ENCODE assay signal across 10 mouse cellular contexts in the genomic region with DNA sequence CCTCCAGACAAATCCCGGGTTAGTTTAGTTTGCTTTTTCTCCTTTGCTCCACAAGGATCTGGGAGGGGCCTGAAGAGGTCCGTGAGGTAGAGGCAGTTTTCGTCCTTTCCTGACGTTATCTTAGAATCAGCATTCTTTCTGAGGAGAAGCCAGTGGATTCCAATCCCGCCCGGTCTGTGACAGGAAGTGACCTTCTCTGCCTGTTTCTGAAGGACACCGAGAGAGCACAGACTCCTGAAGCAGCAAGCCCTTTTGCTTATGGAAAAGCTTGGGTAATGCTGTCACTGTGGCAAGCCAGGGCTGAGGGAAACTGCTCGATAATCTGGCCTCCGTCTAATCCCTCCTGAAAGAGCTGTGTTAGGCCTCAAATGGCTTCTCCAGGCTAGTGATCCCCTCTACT.
DNase-seq lines count a peak whose midpoint lies in the region; ATAC-seq and TF ChIP-seq lines count a peak whose summit lies in the region.
"Had no signal": no experiment of that assay in that cellular context is flagged by ENCODE, and none has a peak within 500 bp of the region (broad histone marks: within the 10 kb centered on the region; RNA-seq: fewer than 3 reads in every experiment).

No protein-coding gene starts in this region.

- ATAC-seq in heart, embryonic 11.5 days (replicated peaks; ENCODE audit: insufficient number of reproducible peaks, low FRiP score, low TSS enrichment): no peak
- no peak for ATAC-seq in kidney, postnatal 0 days (replicated peaks; ENCODE audit: low FRiP score, low read depth)
- no peak for ATAC-seq in hindbrain, postnatal 0 days
- no peak for ATAC-seq in intestine, embryonic 16.5 days
- ATAC-seq: forebrain, embryonic 15.5 days had no signal

- H3K9me3 ChIP-seq in heart, embryonic 11.5 days (replicated peaks; ENCODE audit: control insufficient read depth, low read length): no peaks in the 10 kb centered on the region
- no peaks in the 10 kb centered on the region for H3K9me3 ChIP-seq in kidney, postnatal 0 days (replicated peaks; ENCODE audit: low read length)
- no peaks in the 10 kb centered on the region for H3K9me3 ChIP-seq in hindbrain, postnatal 0 days (ENCODE audit: low read length)
- H3K9me3 ChIP-seq in intestine, embryonic 16.5 days (ENCODE audit: control insufficient read depth, low read length): no peaks in the 10 kb centered on the region
- H3K9me3 ChIP-seq: forebrain, embryonic 15.5 days; liver, embryonic 13.5 days had no signal

- H3K27me3 ChIP-seq in heart, embryonic 11.5 days (ENCODE audit: control insufficient read depth, insufficient read depth, low read length): no peaks in the 10 kb centered on the region
- H3K27me3 ChIP-seq in kidney, postnatal 0 days (ENCODE audit: insufficient read depth, low read length): no peaks in the 10 kb centered on the region
- H3K27me3 ChIP-seq in hindbrain, postnatal 0 days (ENCODE audit: insufficient read depth, low read length): no peaks in the 10 kb centered on the region
- H3K27me3 ChIP-seq in intestine, embryonic 16.5 days (replicated peaks; ENCODE audit: control insufficient read depth, insufficient read depth, low read length): no peaks in the 10 kb centered on the region
- H3K27me3 ChIP-seq: forebrain, embryonic 15.5 days; liver, embryonic 13.5 days had no signal

- WGBS in heart, embryonic 11.5 days (ENCODE audit: insufficient replicate concordance): 20% methylated on average over 9 of the region's 9 CpGs
- WGBS in kidney, postnatal 0 days: 26% methylated on average over 9 of the region's 9 CpGs
- 72% methylated on average over 9 of the region's 9 CpGs for WGBS in hindbrain, postnatal 0 days
- WGBS in intestine, embryonic 16.5 days: 39% methylated on average over 9 of the region's 9 CpGs

- 0 out of 2 replicates have a peak overlapping the region, but pooled peaks have one; percentile 46 for H3K9ac ChIP-seq in heart, embryonic 11.5 days (ENCODE audit: low read depth, low read length)
- no peak overlapping the region for H3K9ac ChIP-seq in kidney, postnatal 0 days (ENCODE audit: low read depth, low read length)
- H3K9ac ChIP-seq in hindbrain, postnatal 0 days (replicated peaks; ENCODE audit: low read length): no peak overlapping the region
- no peak overlapping the region for H3K9ac ChIP-seq in intestine, embryonic 16.5 days (ENCODE audit: low read depth, low read length)
- H3K9ac ChIP-seq: forebrain, embryonic 15.5 days; liver, embryonic 13.5 days had no signal

- TF ChIP-seq CTCF in gastrocnemius, adult 2 months (IDR thresholded peaks at IDR 0.05): no peak
- no peak for TF ChIP-seq CTCF in kidney, postnatal 0 days (IDR thresholded peaks at IDR 0.05; ENCODE audit: low read depth)
- TF ChIP-seq CTCF in hindbrain, postnatal 0 days (IDR thresholded peaks at IDR 0.05; ENCODE audit: low read depth): no peak

- H3K4me2 ChIP-seq in heart, embryonic 11.5 days: no peak overlapping the region; the same call in 1 of the 2 replicates
- H3K4me2 ChIP-seq in kidney, postnatal 0 days (ENCODE audit: low read length): no peak overlapping the region
- no peak overlapping the region for H3K4me2 ChIP-seq in hindbrain, postnatal 0 days (ENCODE audit: low read depth, low read length)
- H3K4me2 ChIP-seq in intestine, embryonic 16.5 days (ENCODE audit: low read depth, low read length): no peak overlapping the region
- H3K4me2 ChIP-seq: forebrain, embryonic 15.5 days; liver, embryonic 13.5 days had no signal

- no peaks in the 10 kb centered on the region for H3K36me3 ChIP-seq in heart, embryonic 11.5 days (ENCODE audit: control insufficient read depth, insufficient read depth, low read length)
- H3K36me3 ChIP-seq in kidney, postnatal 0 days (ENCODE audit: insufficient read depth, low read length): no peaks in the 10 kb centered on the region
- H3K36me3 ChIP-seq in hindbrain, postnatal 0 days (ENCODE audit: insufficient read depth, low read length): no peaks in the 10 kb centered on the region
- H3K36me3 ChIP-seq in intestine, embryonic 16.5 days (ENCODE audit: control insufficient read depth, insufficient read depth, low read length): no peaks in the 10 kb centered on the region
- H3K36me3 ChIP-seq: forebrain, embryonic 15.5 days; liver, embryonic 13.5 days had no signal

- peaks cover 6% of the 10 kb centered on the region for H3K4me1 ChIP-seq in heart, embryonic 11.5 days (ENCODE audit: control insufficient read depth, insufficient read depth, low read length)
- H3K4me1 ChIP-seq in kidney, postnatal 0 days (replicated peaks; ENCODE audit: insufficient read depth, low read length): peaks cover 3% of the 10 kb centered on the region; the same call in 1 of the 2 replicates
- no peaks in the 10 kb centered on the region for H3K4me1 ChIP-seq in hindbrain, postnatal 0 days (ENCODE audit: insufficient read depth, low read length)
- peaks cover 22% of the 10 kb centered on the region for H3K4me1 ChIP-seq in intestine, embryonic 16.5 days (ENCODE audit: control insufficient read depth, insufficient read depth, low read length)
- H3K4me1 ChIP-seq: forebrain, embryonic 15.5 days had no signal

- no peak for DNase-seq in gastrocnemius, adult 2 months
- DNase-seq in gastrocnemius, adult 18-20 months (ENCODE audit: low spot score): no peak
- peak; percentile 46 for DNase-seq in ZHBTc4 (ENCODE audit: low read depth, low spot score)
- DNase-seq in kidney, postnatal 0 days (ENCODE audit: low spot score): peak; percentile 47
- DNase-seq in ovary, adult 18-20 months (ENCODE audit: low spot score): no peak
- no peak for DNase-seq in hindbrain, postnatal 0 days (ENCODE audit: low spot score)
- DNase-seq: liver, embryonic 13.5 days had no signal

- H3K4me3 ChIP-seq in gastrocnemius, adult 2 months: no peak overlapping the region
- no peak overlapping the region for H3K4me3 ChIP-seq in heart, embryonic 11.5 days (ENCODE audit: low read depth, low read length)
- no peak overlapping the region for H3K4me3 ChIP-seq in kidney, postnatal 0 days (replicated peaks; ENCODE audit: low read depth, low read length)
- no peak overlapping the region for H3K4me3 ChIP-seq in hindbrain, postnatal 0 days (ENCODE audit: low read length)
- H3K4me3 ChIP-seq in intestine, embryonic 16.5 days (ENCODE audit: low read length): no peak overlapping the region
- H3K4me3 ChIP-seq: forebrain, embryonic 15.5 days; liver, embryonic 13.5 days had no signal

- intact Hi-C loops in gastrocnemius, adult 2 months (cut with DNase I): no loop called here

- peak overlapping the region; percentile 63 for H3K27ac ChIP-seq in gastrocnemius, adult 2 months
- H3K27ac ChIP-seq in heart, embryonic 11.5 days (ENCODE audit: low read depth, low read length): peak overlapping the region; percentile 71
- peak overlapping the region; percentile 51 for H3K27ac ChIP-seq in kidney, postnatal 0 days
- H3K27ac ChIP-seq in hindbrain, postnatal 0 days: no peak overlapping the region
- no peak overlapping the region for H3K27ac ChIP-seq in intestine, embryonic 16.5 days (ENCODE audit: low read length)
- H3K27ac ChIP-seq: forebrain, embryonic 15.5 days; liver, embryonic 13.5 days had no signal

Comparison
In these comparisons a context has a peak if more than half of its experiments do, and no peak if none do; other contexts are left out.
1. DNase-seq: peak in ZHBTc4 (single experiment) and kidney, postnatal 0 days (single experiment); none in gastrocnemius, adult 2 months (single experiment), gastrocnemius, adult 18-20 months (single experiment), ovary, adult 18-20 months (single experiment) and hindbrain, postnatal 0 days (single experiment).
2. H3K27ac ChIP-seq: peak in gastrocnemius, adult 2 months (single experiment), heart, embryonic 11.5 days (single experiment) and kidney, postnatal 0 days (single experiment); none in hindbrain, postnatal 0 days (single experiment) and intestine, embryonic 16.5 days (single experiment).